Mouse (Mus musculus) macrophage (primary cell): ENCODE measurements at regions not wholly inside any gene's neighbourhood (a gene's known extent, or its start where the extent isn't known, plus 50 kb on each side); places are given as distances from the start of the nearest gene placed in this dataset.
A peak's percentile ranks its signal among the peaks of the same experiment; 100 is the strongest.

Experiments
- H3K27ac ChIP-seq: fragments of 350-480 bp; formaldehyde crosslinking; 2 replicates; pipeline ENCODE4 v1.9.0; 2021
- H3K36me3 ChIP-seq: fragments of 350-480 bp; formaldehyde crosslinking; 2 replicates; pipeline ENCODE4 v1.9.0; 2021; ENCODE audit errors: inconsistent target
- H3K4me3 ChIP-seq: fragments of 350-480 bp; formaldehyde crosslinking; 2 replicates; pipeline ENCODE4 v1.9.0; 2021; ENCODE audit errors: inconsistent target
- H3K79me2 ChIP-seq: fragments of 350-480 bp; formaldehyde crosslinking; 2 replicates; pipeline ENCODE4 v1.9.0; 2021; ENCODE audit errors: inconsistent target
- WGBS: methylation state at CpG from one replicate; pipeline ENCODE4 v1.1.7; 2026; ENCODE audit warnings: inconsistent platforms; ENCODE audit not compliant: missing documents; 5-methylcytosine and 5-hydroxymethylcytosine counted together

- no peaks in the 10 kb centered on the region for H3K36me3 ChIP-seq
- no peak overlapping the region for H3K4me3 ChIP-seq
- no peak overlapping the region for H3K27ac ChIP-seq
- H3K79me2 ChIP-seq, result no peaks in the 10 kb centered on the region
- 93% methylated on average over 4 of the region's 4 CpGs for WGBS
Measured at GRCm38 (mm10) chr19:21214253-21214652, 57.8 kb upstream of the Zfand5 start.

DNA sequence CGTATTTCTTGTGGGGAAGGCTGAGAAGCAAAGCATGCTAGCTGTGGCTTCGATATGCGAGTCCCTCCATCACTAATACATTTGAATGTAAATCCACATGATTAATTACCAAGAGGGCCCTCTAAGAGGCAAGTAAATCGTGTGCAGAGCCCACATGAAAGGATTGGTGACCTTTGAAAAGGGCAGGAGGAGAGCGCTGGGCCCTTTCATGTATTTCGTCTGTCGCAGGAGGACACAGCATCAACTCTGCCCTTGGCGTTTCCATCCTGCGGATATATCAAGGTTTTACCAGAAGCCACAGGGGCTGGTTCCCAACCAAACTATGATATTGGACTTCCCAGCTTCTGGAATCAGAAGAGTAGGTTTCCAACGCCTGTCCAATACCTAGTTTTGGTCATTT is 78.6 kb upstream of the Zfand5 start:
- Histone ChIP-seq H3K4me3 (no peak overlapping the region), H3K36me3 (no peaks in the 10 kb centered on the region), H3K27ac (no peak overlapping the region), H3K79me2 (no peaks in the 10 kb centered on the region)
- 90% methylated on average over 9 of the region's 10 CpGs for WGBS

DNA sequence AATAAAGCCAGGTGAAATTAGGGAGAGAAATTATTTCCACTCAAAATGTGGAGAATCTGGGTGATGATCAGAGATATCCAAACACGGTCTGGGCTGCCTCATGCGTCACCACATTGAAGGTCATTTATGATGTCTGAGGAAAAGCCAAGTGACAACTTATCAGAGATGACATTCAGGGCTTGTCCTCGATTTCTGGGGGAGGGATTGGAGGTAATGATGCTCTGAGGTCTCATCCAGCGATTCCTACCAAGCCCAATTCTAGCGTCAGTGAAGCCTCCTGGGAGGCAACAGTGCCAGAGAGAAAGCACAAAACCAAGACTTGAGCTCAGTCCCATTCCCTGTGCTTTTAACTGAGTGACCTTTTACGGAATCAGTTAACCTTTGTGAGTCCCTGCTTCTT is 79.5 kb upstream of the Zfand5 start:
- no peaks in the 10 kb centered on the region for H3K36me3 ChIP-seq
- WGBS, result 86% methylated on average over 6 of the region's 6 CpGs
- H3K27ac ChIP-seq, result no peak overlapping the region
- no peaks in the 10 kb centered on the region for H3K79me2 ChIP-seq
- no peak overlapping the region for H3K4me3 ChIP-seq

- Histone ChIP-seq H3K79me2 (no peaks in the 10 kb centered on the region), H3K36me3 (no peaks in the 10 kb centered on the region), H3K4me3 (no peak overlapping the region), H3K27ac (peak overlapping the region; percentile 34)
- 15% methylated on average over 3 of the region's 4 CpGs for whole genome bisulfite sequencing
Measured at GRCm38 (mm10) chr19:21189216-21189615, 82.9 kb upstream of the Zfand5 start.

GRCm38 (mm10) chr19:21186656-21187055 is 85.4 kb upstream of the Zfand5 start:
- WGBS, result 100% methylated on average over 1 of the region's 1 CpGs
- H3K4me3 ChIP-seq, result no peak overlapping the region
- no peak overlapping the region for H3K27ac ChIP-seq
- no peaks in the 10 kb centered on the region for H3K79me2 ChIP-seq
- no peaks in the 10 kb centered on the region for H3K36me3 ChIP-seq

GRCm38 (mm10) chr19:21186016-21186415 is 86.1 kb upstream of the Zfand5 start:
- WGBS, result 83% methylated on average over 1 of the region's 1 CpGs

GRCm38 (mm10) chr19:21183028-21183427 is 89.0 kb upstream of the Zfand5 start:
- Histone ChIP-seq H3K4me3 (no peak overlapping the region), H3K79me2 (no peaks in the 10 kb centered on the region), H3K27ac (no peak overlapping the region), H3K36me3 (no peaks in the 10 kb centered on the region)
- 94% methylated on average over 4 of the region's 4 CpGs for whole genome bisulfite sequencing

More at GRCm38 (mm10) chr19:21186016-21186415, 86.1 kb upstream of the Zfand5 start:
- Histone ChIP-seq H3K36me3 (no peaks in the 10 kb centered on the region), H3K4me3 (no peak overlapping the region), H3K27ac (no peak overlapping the region), H3K79me2 (no peaks in the 10 kb centered on the region)

DNA sequence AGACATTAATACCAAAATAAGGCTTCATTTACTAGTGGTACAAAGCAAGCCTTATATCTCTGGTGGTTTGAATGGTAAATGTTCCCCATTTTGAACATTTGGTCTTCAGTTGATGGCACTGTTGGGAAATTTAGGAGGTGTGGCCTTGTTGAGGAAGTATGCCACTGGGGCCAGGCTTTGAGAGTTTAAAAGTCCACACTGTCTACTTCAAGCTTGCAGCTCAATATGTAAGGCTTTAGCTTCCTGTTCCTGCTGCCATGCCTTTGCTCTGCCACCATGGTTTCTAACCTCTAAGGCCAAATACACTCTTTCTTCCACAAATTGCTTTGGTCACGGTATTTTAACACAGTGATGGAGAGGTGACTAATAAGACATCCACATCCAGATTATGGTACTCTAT is 92.2 kb upstream of the Zfand5 start:
- Histone ChIP-seq H3K36me3 (no peaks in the 10 kb centered on the region), H3K79me2 (no peaks in the 10 kb centered on the region), H3K4me3 (no peak overlapping the region), H3K27ac (no peak overlapping the region)
- 20% methylated on average over 1 of the region's 1 CpGs for WGBS

GRCm38 (mm10) chr19:21175426-21175831 is 96.6 kb upstream of the Zfand5 start:
- Histone ChIP-seq H3K79me2 (no peaks in the 10 kb centered on the region), H3K4me3 (no peak overlapping the region), H3K36me3 (no peaks in the 10 kb centered on the region), H3K27ac (peak overlapping the region; percentile 10; the same call in 1 of the 2 replicates)
- 39% methylated on average over 3 of the region's 3 CpGs for WGBS

GRCm38 (mm10) chr19:21174636-21175035 is 97.4 kb upstream of the Zfand5 start:
- Histone ChIP-seq H3K79me2 (no peaks in the 10 kb centered on the region), H3K27ac (no peak overlapping the region), H3K4me3 (no peak overlapping the region), H3K36me3 (no peaks in the 10 kb centered on the region)
- 67% methylated on average over 5 of the region's 5 CpGs for WGBS

DNA sequence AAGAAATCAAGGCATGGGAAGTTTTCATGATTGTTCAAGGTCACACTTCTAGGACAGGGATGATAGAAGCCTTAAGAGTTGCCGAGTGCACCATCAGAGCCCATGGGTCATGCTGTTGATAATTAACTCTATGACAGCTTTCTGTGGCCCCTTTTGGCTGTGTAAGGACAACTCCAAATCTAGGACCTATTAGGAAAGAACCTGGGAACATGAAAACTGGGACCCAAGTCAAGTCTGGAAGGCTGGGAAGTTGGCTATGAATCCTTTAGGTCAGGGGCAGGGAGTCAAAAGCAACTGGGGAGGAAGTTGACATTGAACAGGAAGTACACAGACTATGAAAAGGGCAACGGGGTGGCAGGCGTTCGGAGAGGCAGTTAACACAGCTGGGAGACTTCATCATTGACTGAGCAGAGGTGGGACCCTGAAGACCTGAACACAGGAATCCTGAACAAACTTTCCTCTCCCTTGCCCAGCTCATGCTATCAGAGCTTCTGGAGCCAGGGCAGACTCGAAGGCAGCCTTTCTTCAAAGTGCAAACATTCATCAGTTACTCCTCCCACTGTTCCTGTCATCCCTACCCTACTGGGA is 98.1 kb upstream of the Zfand5 start:
- Histone ChIP-seq H3K27ac (no peak overlapping the region), H3K79me2 (no peaks in the 10 kb centered on the region), H3K36me3 (no peaks in the 10 kb centered on the region), H3K4me3 (no peak overlapping the region)
- 32% methylated on average over 5 of the region's 5 CpGs for WGBS

GRCm38 (mm10) chr19:21171191-21171590 is 100.9 kb upstream of the Zfand5 start:
- Histone ChIP-seq H3K36me3 (no peaks in the 10 kb centered on the region), H3K79me2 (no peaks in the 10 kb centered on the region), H3K27ac (no peak overlapping the region), H3K4me3 (no peak overlapping the region)
- 88% methylated on average over 2 of the region's 2 CpGs for WGBS

GRCm38 (mm10) chr19:21170785-21171184 is 101.3 kb upstream of the Zfand5 start:
- Histone ChIP-seq H3K27ac (no peak overlapping the region), H3K36me3 (no peaks in the 10 kb centered on the region), H3K4me3 (no peak overlapping the region), H3K79me2 (no peaks in the 10 kb centered on the region)
- 22% methylated on average over 2 of the region's 2 CpGs for WGBS

DNA sequence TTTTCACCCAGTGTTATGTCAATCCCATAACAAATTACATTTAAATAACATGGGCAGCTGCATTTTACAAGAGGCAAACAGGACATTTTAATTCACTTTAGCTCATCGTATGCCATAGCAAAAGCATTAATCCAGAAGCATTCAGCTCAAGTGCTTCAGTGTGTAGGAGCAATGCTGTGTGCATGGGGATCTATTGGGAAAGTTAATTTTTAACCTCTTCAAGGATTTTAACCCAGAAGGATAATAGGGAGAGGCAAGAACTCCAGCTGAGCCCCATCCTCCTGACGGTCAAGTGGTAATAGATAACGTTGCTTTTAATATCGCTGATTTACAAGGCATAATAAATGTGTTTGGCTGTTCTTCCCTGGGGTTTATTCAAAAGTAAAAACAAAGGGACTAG is 105.1 kb upstream of the Zfand5 start:
- H3K36me3 ChIP-seq, result no peaks in the 10 kb centered on the region
- WGBS, result 94% methylated on average over 4 of the region's 4 CpGs
- H3K79me2 ChIP-seq, result no peaks in the 10 kb centered on the region
- H3K4me3 ChIP-seq, result no peak overlapping the region
- no peak overlapping the region for H3K27ac ChIP-seq

DNA sequence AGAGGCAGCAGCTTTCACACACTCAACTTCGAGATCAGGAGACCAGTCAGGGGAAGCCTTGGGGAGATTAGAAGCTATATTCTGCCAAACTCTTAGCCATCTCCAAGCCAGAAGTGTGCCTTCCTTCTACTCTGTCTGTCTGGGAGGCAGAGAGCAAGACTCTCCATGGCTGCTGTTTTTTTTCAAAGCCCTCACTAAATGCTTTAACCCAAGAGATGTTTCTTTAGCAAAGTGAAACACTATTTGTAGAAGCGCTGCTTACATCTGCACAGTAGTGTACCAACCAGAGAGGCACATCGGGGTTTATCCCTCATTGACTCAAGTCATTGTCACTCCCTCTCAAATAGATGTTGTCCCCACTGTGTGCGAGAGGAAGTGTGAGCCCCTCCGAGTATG is 105.6 kb upstream of the Zfand5 start:
- H3K27ac ChIP-seq, result no peak overlapping the region
- no peaks in the 10 kb centered on the region for H3K36me3 ChIP-seq
- H3K4me3 ChIP-seq, result no peak overlapping the region
- WGBS, result 84% methylated on average over 5 of the region's 5 CpGs
- no peaks in the 10 kb centered on the region for H3K79me2 ChIP-seq

DNA sequence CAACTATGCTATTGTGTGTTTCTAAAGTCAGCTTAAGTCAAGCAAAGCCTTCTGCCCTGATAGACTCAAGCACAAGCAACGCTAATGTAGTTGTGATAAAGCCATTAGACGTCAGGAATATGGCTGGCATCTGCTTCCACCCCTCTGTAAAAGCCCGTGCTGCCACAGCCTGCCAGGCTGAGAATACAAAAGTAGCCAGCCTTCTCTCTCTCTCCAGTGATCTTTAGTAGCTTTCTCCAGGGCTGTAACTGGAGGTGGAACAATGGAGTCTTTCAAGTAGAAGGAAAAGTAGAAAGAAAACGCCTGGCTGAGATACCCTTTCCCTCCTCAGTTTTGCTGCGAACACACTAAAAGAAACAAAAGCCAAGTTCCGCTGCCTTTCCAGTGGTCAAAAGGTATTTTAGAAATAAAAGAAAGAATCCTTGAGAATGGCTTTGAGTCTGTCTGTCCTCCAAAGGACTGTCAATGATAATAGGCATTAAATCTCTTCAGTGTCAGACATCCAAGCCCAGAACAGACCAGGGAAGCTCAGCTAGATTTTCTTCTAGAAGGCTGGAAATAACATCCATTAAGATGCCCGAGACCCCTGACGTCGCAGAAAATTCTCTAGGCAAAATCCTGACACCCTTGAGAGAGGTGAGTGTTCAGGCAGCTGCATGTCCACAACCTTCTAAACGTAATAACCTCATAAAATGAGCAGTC is 106.2 kb upstream of the Zfand5 start:
- WGBS, result 85% methylated on average over 10 of the region's 10 CpGs

More for the DNA sequence above, 106.2 kb upstream of the Zfand5 start:
- H3K36me3 ChIP-seq, result no peaks in the 10 kb centered on the region
- no peak overlapping the region for H3K27ac ChIP-seq
- no peak overlapping the region for H3K4me3 ChIP-seq
- no peaks in the 10 kb centered on the region for H3K79me2 ChIP-seq
